Mouse (Mus musculus): ENCODE measurements around the gene C130026I21Rik. TPM values are rescaled to one million over a fixed set of nuclear protein-coding genes. Genes with fewer than 3 reads are reported as not detected.
"Not testable (repeated sequence)": the region's sequence is repeated elsewhere in the genome, so short reads cannot be mapped to it uniquely, and the experiment has no call there.

C130026I21Rik gene
- polyA plus RNA-seq, 1 experiment from 2014 or later = not detected

DNA sequence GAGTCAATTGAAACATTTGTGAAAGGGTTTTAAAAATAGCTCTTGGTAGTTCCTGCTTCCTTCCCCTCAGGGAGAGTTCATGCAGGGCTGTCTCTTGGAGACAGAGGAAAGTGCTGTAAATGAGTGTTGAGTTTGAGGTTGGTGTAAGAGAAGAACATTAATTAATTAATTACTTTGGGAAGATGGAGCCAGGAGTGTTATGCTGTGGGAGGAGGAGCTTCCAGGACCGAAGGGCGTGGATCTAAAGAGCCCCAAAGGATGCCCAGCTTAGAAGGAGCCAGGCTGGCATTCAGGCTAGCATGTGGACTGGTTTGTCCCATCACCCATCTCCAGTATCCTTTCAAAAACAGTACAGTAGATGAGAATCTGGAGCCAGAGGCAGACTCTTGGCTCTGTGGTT lies 277.1 kb downstream of the C130026I21Rik start:
- not testable (repeated sequence) for H3K36me3 ChIP-seq (ENCODE audit: control insufficient read depth, insufficient read depth, low read length); H3K9ac ChIP-seq (ENCODE audit: low read depth, low read length)
- WGBS = no CpG with 5 or more reads among the region's 2 CpGs

DNA sequence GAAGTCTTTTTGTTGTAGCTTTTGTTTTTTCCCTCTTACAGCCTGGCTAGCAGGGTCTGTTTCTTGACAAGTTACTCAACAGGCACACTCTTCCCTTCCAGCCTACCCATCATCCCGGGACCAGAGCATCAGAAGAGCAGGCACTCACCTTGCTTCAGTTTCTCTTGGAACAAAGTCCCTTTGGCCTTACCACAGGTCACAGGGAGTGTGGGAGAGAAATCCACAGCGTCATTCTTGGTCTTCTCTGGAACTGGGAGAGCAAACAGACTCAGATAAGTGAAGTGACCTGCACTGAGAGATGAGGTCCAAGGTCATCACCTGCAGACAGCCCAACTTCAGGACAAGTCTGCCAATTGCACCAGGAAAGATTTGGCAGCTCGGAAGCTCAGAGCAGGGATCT lies 277.5 kb downstream of the C130026I21Rik start:
- WGBS = no CpG with 5 or more reads among the region's 3 CpGs
- H3K4me1 ChIP-seq (replicated peaks; ENCODE audit: control insufficient read depth, insufficient read depth, low read length); H3K27me3 ChIP-seq (ENCODE audit: control insufficient read depth, insufficient read depth, low read length); H3K27ac ChIP-seq (ENCODE audit: low read depth, low read length); H3K36me3 ChIP-seq (ENCODE audit: control insufficient read depth, insufficient read depth, low read length); H3K9me3 ChIP-seq (ENCODE audit: control insufficient read depth, low read length); DNase-seq (ENCODE audit: low spot score); H3K9ac ChIP-seq (ENCODE audit: low read depth, low read length); H3K4me3 ChIP-seq (ENCODE audit: low read depth, low read length); H3K4me2 ChIP-seq (replicated peaks; ENCODE audit: low read depth, low read length): not testable (repeated sequence)
- ATAC-seq (ENCODE audit: low FRiP score) = peak; percentile 60

More for the DNA sequence above, 277.1 kb downstream of the C130026I21Rik start:
- H3K9me3 ChIP-seq (ENCODE audit: control insufficient read depth, low read length); H3K27ac ChIP-seq (ENCODE audit: low read depth, low read length); DNase-seq (ENCODE audit: low spot score); H3K4me3 ChIP-seq (ENCODE audit: low read depth, low read length); H3K4me2 ChIP-seq (replicated peaks; ENCODE audit: low read depth, low read length); H3K4me1 ChIP-seq (replicated peaks; ENCODE audit: control insufficient read depth, insufficient read depth, low read length); H3K27me3 ChIP-seq (ENCODE audit: control insufficient read depth, insufficient read depth, low read length): not testable (repeated sequence)
- ATAC-seq (ENCODE audit: low FRiP score) = peak; percentile 76

DNA sequence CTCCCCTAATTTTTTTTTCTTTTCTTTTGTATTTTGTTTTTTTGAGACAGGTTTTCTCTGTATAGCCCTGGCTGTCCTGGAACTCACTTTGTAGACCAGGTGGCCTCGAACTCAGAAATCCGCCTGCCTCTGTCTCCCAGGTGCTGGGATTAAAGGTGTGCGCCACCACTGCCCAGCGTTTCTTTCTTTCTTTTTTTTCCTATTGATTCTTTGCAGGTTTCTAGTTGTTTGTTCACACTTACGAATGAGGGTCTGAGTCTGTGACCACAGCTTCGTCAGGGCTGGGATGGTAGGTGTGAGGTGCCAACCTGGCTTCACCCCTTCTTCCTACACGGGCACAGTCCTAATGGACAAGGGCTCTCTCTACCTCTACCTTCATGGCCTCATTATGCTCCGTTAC lies 281.3 kb downstream of the C130026I21Rik start:
- 90% methylated on average over 6 of the region's 8 CpGs for WGBS

DNA sequence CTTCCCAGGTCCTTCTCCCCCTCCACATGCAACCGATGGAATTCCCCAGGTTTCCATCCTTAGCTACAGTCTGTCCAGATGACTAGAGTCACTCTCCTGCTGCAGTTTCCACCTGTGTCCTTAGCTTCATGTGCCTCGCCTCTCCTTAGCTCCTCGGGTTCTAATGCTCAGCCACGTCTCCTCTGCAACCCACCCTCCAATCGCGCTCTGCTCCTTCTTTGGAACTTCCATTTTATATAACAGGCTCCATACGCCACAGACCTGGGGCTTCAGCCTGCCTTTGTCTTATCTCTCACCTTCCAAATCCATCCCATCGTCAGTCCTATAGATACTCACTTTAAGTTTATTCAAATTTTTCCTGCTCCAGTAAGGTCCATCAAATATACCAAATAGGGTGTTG lies 282.6 kb downstream of the C130026I21Rik start:
- WGBS = 78% methylated on average over 7 of the region's 8 CpGs
- not testable (repeated sequence) for H3K4me1 ChIP-seq (replicated peaks; ENCODE audit: control insufficient read depth, insufficient read depth, low read length); H3K27me3 ChIP-seq (ENCODE audit: control insufficient read depth, insufficient read depth, low read length); H3K4me2 ChIP-seq (replicated peaks; ENCODE audit: low read depth, low read length); DNase-seq (ENCODE audit: low spot score); H3K36me3 ChIP-seq (ENCODE audit: control insufficient read depth, insufficient read depth, low read length); ATAC-seq (ENCODE audit: low FRiP score); H3K9ac ChIP-seq (ENCODE audit: low read depth, low read length); H3K4me3 ChIP-seq (ENCODE audit: low read depth, low read length); H3K9me3 ChIP-seq (ENCODE audit: control insufficient read depth, low read length); H3K27ac ChIP-seq (ENCODE audit: low read depth, low read length)

More for the DNA sequence above, 281.3 kb downstream of the C130026I21Rik start:
- not testable (repeated sequence) for H3K4me1 ChIP-seq (replicated peaks; ENCODE audit: control insufficient read depth, insufficient read depth, low read length); H3K9me3 ChIP-seq (ENCODE audit: control insufficient read depth, low read length); H3K4me2 ChIP-seq (replicated peaks; ENCODE audit: low read depth, low read length); H3K27me3 ChIP-seq (ENCODE audit: control insufficient read depth, insufficient read depth, low read length); H3K27ac ChIP-seq (ENCODE audit: low read depth, low read length); H3K9ac ChIP-seq (ENCODE audit: low read depth, low read length); H3K36me3 ChIP-seq (ENCODE audit: control insufficient read depth, insufficient read depth, low read length); DNase-seq (ENCODE audit: low spot score); H3K4me3 ChIP-seq (ENCODE audit: low read depth, low read length); ATAC-seq (ENCODE audit: low FRiP score)

DNA sequence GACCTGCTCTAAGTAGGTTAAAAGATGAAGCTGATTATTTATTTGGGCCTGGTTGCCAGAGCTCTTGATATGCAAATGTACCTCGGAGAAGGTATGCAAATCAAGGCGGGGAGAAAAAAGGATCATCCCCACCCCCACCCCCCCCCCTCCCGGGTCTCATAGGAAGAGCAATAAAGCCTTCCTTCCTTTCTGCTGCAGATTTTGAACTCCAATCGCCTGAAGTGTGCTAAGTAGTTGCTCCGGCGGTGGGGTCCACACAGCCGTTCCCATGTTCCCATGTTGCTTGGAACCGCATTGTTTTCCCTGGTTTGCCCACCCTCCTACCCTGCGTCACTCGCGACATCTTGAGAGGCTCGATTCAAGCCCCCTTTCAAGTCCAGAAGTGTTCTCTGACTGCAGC lies 308.6 kb downstream of the C130026I21Rik start:
- 0% methylated on average over 12 of the region's 12 CpGs for WGBS
- not testable (repeated sequence) for H3K27me3 ChIP-seq (ENCODE audit: control insufficient read depth, insufficient read depth, low read length); H3K9ac ChIP-seq (ENCODE audit: low read depth, low read length); H3K36me3 ChIP-seq (ENCODE audit: control insufficient read depth, insufficient read depth, low read length); H3K9me3 ChIP-seq (ENCODE audit: control insufficient read depth, low read length); H3K4me2 ChIP-seq (replicated peaks; ENCODE audit: low read depth, low read length); H3K27ac ChIP-seq (ENCODE audit: low read depth, low read length); H3K4me1 ChIP-seq (replicated peaks; ENCODE audit: control insufficient read depth, insufficient read depth, low read length)
- 0 out of 2 replicates have a peak overlapping the region, but pooled peaks have one; percentile 10 for H3K4me3 ChIP-seq (ENCODE audit: low read depth, low read length)
- ATAC-seq (ENCODE audit: low FRiP score) (peak; percentile 80; the same call in 1 of the 2 replicates), DNase-seq (ENCODE audit: low spot score) (peak; percentile 39)

DNA sequence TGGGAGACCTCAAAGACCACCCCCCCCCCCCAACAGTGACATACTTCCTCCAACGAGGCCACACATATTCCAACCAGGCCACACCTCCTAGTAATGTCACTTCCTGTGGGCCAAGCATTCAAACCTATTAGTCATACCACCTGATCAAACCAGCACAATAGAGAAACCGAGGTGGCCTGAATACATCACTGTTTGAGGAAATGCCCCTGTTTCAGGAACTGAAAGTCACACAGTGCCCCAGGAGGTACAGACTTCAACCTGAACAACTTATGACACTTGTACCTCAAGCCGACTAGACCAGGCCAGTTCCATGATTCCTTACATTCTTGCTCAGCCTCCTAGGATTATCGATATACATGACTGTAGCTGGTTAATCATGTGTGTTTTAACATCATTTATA lies 312.7 kb downstream of the C130026I21Rik start:
- H3K4me2 ChIP-seq (replicated peaks; ENCODE audit: low read depth, low read length); ATAC-seq (ENCODE audit: low FRiP score); H3K27ac ChIP-seq (ENCODE audit: low read depth, low read length); DNase-seq (ENCODE audit: low spot score); H3K36me3 ChIP-seq (ENCODE audit: control insufficient read depth, insufficient read depth, low read length); H3K9me3 ChIP-seq (ENCODE audit: control insufficient read depth, low read length); H3K4me3 ChIP-seq (ENCODE audit: low read depth, low read length); H3K27me3 ChIP-seq (ENCODE audit: control insufficient read depth, insufficient read depth, low read length); H3K4me1 ChIP-seq (replicated peaks; ENCODE audit: control insufficient read depth, insufficient read depth, low read length); H3K9ac ChIP-seq (ENCODE audit: low read depth, low read length): not testable (repeated sequence)
- WGBS = 76% methylated on average over 4 of the region's 4 CpGs

DNA sequence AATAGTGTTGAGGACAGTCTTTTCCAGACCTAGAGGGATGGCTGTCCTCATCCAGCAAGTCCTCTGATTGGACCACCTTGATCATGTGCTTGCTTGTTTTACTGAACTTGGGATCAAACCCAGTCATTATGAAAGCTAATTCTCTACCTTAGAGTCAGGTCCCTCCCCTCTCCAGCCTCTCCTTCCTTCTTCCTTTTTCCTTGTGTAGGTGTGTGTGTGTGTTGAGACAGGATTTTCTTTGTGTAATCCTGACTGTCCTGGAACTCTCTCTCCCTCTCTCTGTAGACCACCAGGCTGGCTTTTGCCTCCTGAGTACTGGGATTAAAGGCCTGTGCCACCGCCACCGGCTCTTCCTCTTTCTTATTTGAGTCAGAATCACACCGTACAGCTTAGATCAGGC lies 313.6 kb downstream of the C130026I21Rik start:
- not testable (repeated sequence) for H3K36me3 ChIP-seq (ENCODE audit: control insufficient read depth, insufficient read depth, low read length); H3K4me2 ChIP-seq (replicated peaks; ENCODE audit: low read depth, low read length); DNase-seq (ENCODE audit: low spot score); H3K9ac ChIP-seq (ENCODE audit: low read depth, low read length); H3K27me3 ChIP-seq (ENCODE audit: control insufficient read depth, insufficient read depth, low read length); H3K4me3 ChIP-seq (ENCODE audit: low read depth, low read length); H3K4me1 ChIP-seq (replicated peaks; ENCODE audit: control insufficient read depth, insufficient read depth, low read length); H3K9me3 ChIP-seq (ENCODE audit: control insufficient read depth, low read length); H3K27ac ChIP-seq (ENCODE audit: low read depth, low read length); ATAC-seq (ENCODE audit: low FRiP score)
- 95% methylated on average over 3 of the region's 3 CpGs for WGBS

DNA sequence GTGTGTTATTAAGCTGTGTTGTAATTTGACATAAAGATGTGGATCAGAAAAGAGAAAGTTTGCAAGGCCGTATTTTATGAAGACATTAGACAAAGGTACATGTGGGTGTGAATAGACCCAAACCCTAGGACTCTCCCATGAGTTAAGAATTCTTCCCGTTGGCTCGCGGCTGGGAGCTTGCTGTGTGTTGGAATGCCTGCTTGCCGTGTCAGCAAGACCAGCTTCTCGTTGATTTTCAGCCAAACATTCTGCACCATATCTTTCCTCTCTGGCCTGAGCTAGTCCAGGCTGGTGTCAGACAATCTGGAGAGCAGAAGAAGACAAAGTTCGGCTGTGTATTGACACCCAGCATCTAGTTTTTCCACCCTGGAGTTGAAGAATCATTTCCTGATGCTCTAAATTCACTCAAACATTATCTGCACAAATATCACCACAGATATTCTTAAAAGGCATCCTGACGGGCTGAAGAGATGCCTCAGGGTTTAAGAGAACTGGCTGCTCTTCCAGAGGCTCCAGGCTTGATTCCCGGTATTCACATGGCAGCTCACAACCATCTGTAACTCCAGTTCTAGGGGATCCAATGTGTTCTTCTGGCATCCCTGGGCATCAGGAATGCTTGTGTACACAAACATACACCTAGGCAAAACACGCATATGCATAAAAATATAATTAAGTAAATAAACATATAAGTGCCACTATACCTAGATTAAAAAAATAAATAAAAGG lies 317.7 kb downstream of the C130026I21Rik start:
- ATAC-seq (ENCODE audit: low FRiP score) (no peak), DNase-seq (ENCODE audit: low spot score) (no peak)
- Histone ChIP-seq H3K27ac (ENCODE audit: low read depth, low read length) (no peak overlapping the region), H3K9ac (ENCODE audit: low read depth, low read length) (no peak overlapping the region), H3K36me3 (ENCODE audit: control insufficient read depth, insufficient read depth, low read length) (no peaks in the 10 kb centered on the region), H3K27me3 (ENCODE audit: control insufficient read depth, insufficient read depth, low read length) (no peaks in the 10 kb centered on the region), H3K4me2 (replicated peaks; ENCODE audit: low read depth, low read length) (no peak overlapping the region), H3K4me3 (ENCODE audit: low read depth, low read length) (no peak overlapping the region), H3K9me3 (ENCODE audit: control insufficient read depth, low read length) (peaks cover 3% of the 10 kb centered on the region; the same call in 1 of the 2 replicates), H3K4me1 (replicated peaks; ENCODE audit: control insufficient read depth, insufficient read depth, low read length) (no peaks in the 10 kb centered on the region)
- WGBS = 86% methylated on average over 10 of the region's 10 CpGs

DNA sequence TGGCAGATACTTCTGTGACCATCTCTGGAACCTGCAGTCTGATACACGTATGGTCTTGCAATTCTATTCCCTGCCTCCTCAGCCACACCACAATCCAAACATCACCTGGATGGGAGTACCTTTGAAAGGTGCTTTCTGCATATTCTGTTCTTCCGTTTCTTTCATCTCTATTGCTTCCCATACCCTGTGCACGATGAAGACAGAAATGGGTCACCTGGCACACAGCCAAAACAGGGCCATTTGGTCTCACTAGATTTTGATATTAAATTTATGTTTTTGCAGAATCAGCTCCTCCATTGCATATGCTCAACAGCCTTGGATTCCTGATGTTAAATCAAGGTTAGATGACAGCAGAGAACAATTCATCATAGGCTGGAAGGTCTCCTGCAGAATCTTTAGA lies 318.8 kb downstream of the C130026I21Rik start:
- 87% methylated on average over 3 of the region's 3 CpGs for WGBS
- H3K4me2 ChIP-seq (replicated peaks; ENCODE audit: low read depth, low read length) = no peak overlapping the region
- H3K4me3 ChIP-seq (ENCODE audit: low read depth, low read length) = no peak overlapping the region
- H3K27me3 ChIP-seq (ENCODE audit: control insufficient read depth, insufficient read depth, low read length) = no peaks in the 10 kb centered on the region
- ATAC-seq (ENCODE audit: low FRiP score) (no peak), DNase-seq (ENCODE audit: low spot score) (no peak)
- H3K4me1 ChIP-seq (replicated peaks; ENCODE audit: control insufficient read depth, insufficient read depth, low read length) = no peaks in the 10 kb centered on the region
- H3K36me3 ChIP-seq (ENCODE audit: control insufficient read depth, insufficient read depth, low read length) = no peaks in the 10 kb centered on the region
- H3K9me3 ChIP-seq (ENCODE audit: control insufficient read depth, low read length) = no peaks in the 10 kb centered on the region
- no peak overlapping the region for H3K27ac ChIP-seq (ENCODE audit: low read depth, low read length)
- H3K9ac ChIP-seq (ENCODE audit: low read depth, low read length) = no peak overlapping the region

All from hindbrain, embryonic 11.5 days (tissue).